Mouse (Mus musculus) midbrain, embryonic 14.5 days (tissue): ENCODE measurements around the gene Gm3139. TPM values are rescaled to one million over a fixed set of nuclear protein-coding genes. Genes with fewer than 3 reads are reported as not detected.
"Not testable (repeated sequence)": the region's sequence is repeated elsewhere in the genome, so short reads cannot be mapped to it uniquely, and the experiment has no call there.

Experiments
- ATAC-seq: fragments of 200-750 bp; cut with Nextera tagmentation; 2 replicates; pipeline ENCODE4 v1.8.0; 2017; ENCODE audit warnings: moderate number of reproducible peaks, moderate library complexity; ENCODE audit not compliant: low FRiP score, low TSS enrichment
- DNase-seq: peaks from one replicate; pipeline ENCODE4 v3.0.0-alpha.2; 2015
- H3K27ac ChIP-seq: fragments of 300-500 bp; sonication (generic); replicated peaks from 2 replicates; pipeline ENCODE4 v1.5.1; 2014; ENCODE audit warnings: mild to moderate bottlenecking, low read depth, low read length, moderate library complexity
- H3K27me3 ChIP-seq: fragments of 300-500 bp; sonication (generic); 2 replicates; pipeline ENCODE4 v1.6.1; 2014; ENCODE audit warnings: low read length, control low read depth, mixed read lengths; ENCODE audit not compliant: control insufficient read depth, insufficient read depth
- H3K36me3 ChIP-seq: fragments of 300-500 bp; sonication (generic); 2 replicates; pipeline ENCODE4 v1.6.1; 2014; ENCODE audit warnings: low read length, control low read depth; ENCODE audit not compliant: control insufficient read depth, insufficient read depth
- H3K4me1 ChIP-seq: fragments of 300-500 bp; sonication (generic); 2 replicates; pipeline ENCODE4 v1.6.1; 2014; ENCODE audit warnings: mild to moderate bottlenecking, antibody characterized with exemption, low read length, control low read depth; ENCODE audit not compliant: control insufficient read depth, insufficient read depth
- H3K4me2 ChIP-seq: fragments of 300-500 bp; sonication (generic); 2 replicates; pipeline ENCODE4 v1.6.1; 2014; ENCODE audit warnings: mild to moderate bottlenecking, low read length, moderate library complexity
- H3K4me3 ChIP-seq: fragments of 300-500 bp; sonication (generic); replicated peaks from 2 replicates; pipeline ENCODE4 v1.5.1; 2014; ENCODE audit warnings: low read depth, low read length
- H3K9ac ChIP-seq: fragments of 300-500 bp; sonication (generic); replicated peaks from 2 replicates; pipeline ENCODE4 v1.6.1; 2014; ENCODE audit warnings: mild to moderate bottlenecking, low read length, moderate library complexity
- H3K9me3 ChIP-seq: fragments of 300-500 bp; sonication (generic); 2 replicates; pipeline ENCODE4 v1.6.1; 2016; ENCODE audit warnings: low read length, control low read depth, mixed read lengths; ENCODE audit not compliant: control insufficient read depth
- WGBS: fragments of 180-500 bp; shearing (Covaris S2); extraction: QIAGEN DNeasy Blood & Tissue Kit; methylation state at CpG from one replicate; pipeline ENCODE4 v1.1.7; 2014; 5-methylcytosine and 5-hydroxymethylcytosine counted together
- polyA plus RNA-seq: library from polyadenylated mRNA; unstranded; fragments of >200 nt; fragmentation: Nextera tagmentation; extraction: Ambion mirVana; gene quantifications from 2 replicates; pipeline ENCODE4 v1.2.1, GENCODE M21; 2014

Gm3139 gene
- polyA plus RNA-seq = not detected in 2 replicates

- DNase-seq, H3K9ac ChIP-seq, H3K4me3 ChIP-seq, H3K27me3 ChIP-seq, H3K36me3 ChIP-seq, H3K4me2 ChIP-seq, H3K4me1 ChIP-seq, H3K9me3 ChIP-seq, H3K27ac ChIP-seq, ATAC-seq: not testable (repeated sequence)
- WGBS = no CpG with 5 or more reads among the region's 2 CpGs
These were observed at the start of gene Gm3139 for GRCm38 (mm10) chr5:94525987-94526386. TSS of gene Gm3139 (plus strand) at chr5:94526287.

Other genes with a start within 250 kb of the Gm3139 start
- not detected in 2 replicates for gene A430089I19Rik, start 219.5 kb upstream of the Gm3139 start, polyA plus RNA-seq
- gene Gm6502, start 211.9 kb upstream of the Gm3139 start, polyA plus RNA-seq = not detected in 2 replicates
- gene AA792892, start 186.5 kb upstream of the Gm3139 start, polyA plus RNA-seq = not detected in 2 replicates
- not detected in 2 replicates for gene Gm7682, start 80.5 kb upstream of the Gm3139 start, polyA plus RNA-seq
- not detected in 2 replicates for gene Gm3147, start 90.1 kb downstream of the Gm3139 start, polyA plus RNA-seq
- gene Gm6509, start 97.7 kb downstream of the Gm3139 start, polyA plus RNA-seq = not detected in 2 replicates
- gene Gm6205, start 122.1 kb downstream of the Gm3139 start, polyA plus RNA-seq = not detected in 2 replicates